Mouse (Mus musculus): ENCODE results near the gene Spata7. TPM values are rescaled to one million over a fixed set of nuclear protein-coding genes. Genes with fewer than 3 reads are reported as not detected.
A peak's percentile ranks its signal among the peaks of the same experiment; 100 is the strongest.

The Spata7 gene
- polyA plus RNA-seq, 1 experiment from 2014 or later: 6.2 TPM

DNA sequence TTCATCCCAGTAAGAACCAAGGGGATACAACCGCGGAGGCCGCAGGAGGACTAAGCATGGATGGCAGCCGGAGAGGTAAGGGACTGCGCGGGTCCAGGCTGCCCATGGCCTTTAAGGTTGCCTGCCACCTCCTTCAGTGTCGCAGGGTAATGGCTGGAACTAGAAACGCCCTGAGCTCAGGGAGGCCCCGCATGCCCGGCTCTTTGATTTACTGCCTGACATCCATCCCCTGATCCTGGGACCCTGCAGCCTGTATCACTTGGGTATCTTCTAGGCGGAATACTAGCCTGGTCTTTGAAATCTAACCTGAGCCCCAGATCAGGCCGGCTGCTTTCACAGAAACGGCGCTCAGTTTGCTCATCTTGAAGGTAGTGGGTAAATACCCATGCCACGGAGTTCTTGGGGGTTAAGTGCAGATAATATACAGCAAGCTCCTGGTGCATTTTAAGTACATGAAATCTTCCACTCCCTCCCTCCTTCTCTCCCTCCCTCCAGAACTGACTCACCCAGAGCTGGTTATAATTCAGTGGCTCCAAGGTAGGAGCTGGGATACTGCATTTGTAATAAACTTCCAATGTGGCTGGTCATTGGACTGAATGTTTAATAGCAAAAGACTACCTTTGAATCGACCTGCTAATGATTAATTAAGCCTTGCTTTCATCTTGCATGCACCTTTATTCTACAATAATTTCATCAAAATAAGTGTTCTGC is 458 bp downstream of the Spata7 start:
- ATAC-seq (peak; percentile 85), DNase-seq (ENCODE audit: low spot score) (peak; percentile 12)
- TF ChIP-seq EP300 (IDR thresholded peaks at IDR 0.05) (no peak), CTCF (IDR thresholded peaks at IDR 0.05) (no peak)
- 2% methylated on average over 16 of the region's 16 CpGs for WGBS
- Histone ChIP-seq H3K27me3 (replicated peaks; ENCODE audit: insufficient read depth, low read length) (no peaks in the 10 kb centered on the region), H3K36me3 (ENCODE audit: insufficient read depth, low read length) (no peaks in the 10 kb centered on the region), H3K9ac (replicated peaks; ENCODE audit: low read depth) (peak overlapping the region; percentile 52), H3K4me2 (replicated peaks; ENCODE audit: low read depth, low read length) (peak overlapping the region; percentile 75), H3K9me3 (ENCODE audit: low read length) (no peaks in the 10 kb centered on the region), H3K27ac (ENCODE audit: low read length) (no peak overlapping the region), H3K4me3 (ENCODE audit: low read depth, low read length) (peak overlapping the region; percentile 83), H3K4me1 (ENCODE audit: insufficient read depth, low read depth, low read length) (no peaks in the 10 kb centered on the region; the same call in 1 of the 2 replicates)

- no peaks in the 10 kb centered on the region for H3K4me1 ChIP-seq (ENCODE audit: insufficient read depth, low read depth, low read length)
- no peak overlapping the region for H3K9ac ChIP-seq (replicated peaks; ENCODE audit: low read depth)
- DNase-seq (ENCODE audit: low spot score): no peak
- ATAC-seq: no peak
- H3K27me3 ChIP-seq (replicated peaks; ENCODE audit: insufficient read depth, low read length): no peaks in the 10 kb centered on the region
- no peaks in the 10 kb centered on the region for H3K9me3 ChIP-seq (ENCODE audit: low read length)
- no peak overlapping the region for H3K27ac ChIP-seq (ENCODE audit: low read length)
- H3K4me3 ChIP-seq (ENCODE audit: low read depth, low read length): no peak overlapping the region
- no peak overlapping the region for H3K4me2 ChIP-seq (replicated peaks; ENCODE audit: low read depth, low read length)
- no peaks in the 10 kb centered on the region for H3K36me3 ChIP-seq (ENCODE audit: insufficient read depth, low read length)
- TF ChIP-seq EP300 (IDR thresholded peaks at IDR 0.05): no peak
- TF ChIP-seq CTCF (IDR thresholded peaks at IDR 0.05): peak; percentile 12; the same call in 1 of the 2 replicates
Measured at GRCm38 (mm10) chr12:98644852-98645251, 16.9 kb downstream of the Spata7 start.

GRCm38 (mm10) chr12:98656873-98657272 is 28.9 kb downstream of the Spata7 start:
- 67% methylated on average over 2 of the region's 2 CpGs for WGBS
- DNase-seq (ENCODE audit: low spot score): no peak
- H3K4me1 ChIP-seq (ENCODE audit: insufficient read depth, low read depth, low read length): no peaks in the 10 kb centered on the region

GRCm38 (mm10) chr12:98662617-98663016 is 34.7 kb downstream of the Spata7 start:
- TF ChIP-seq CTCF (IDR thresholded peaks at IDR 0.05) (no peak), EP300 (IDR thresholded peaks at IDR 0.05) (no peak)

More at GRCm38 (mm10) chr12:98656873-98657272, 28.9 kb downstream of the Spata7 start:
- no peaks in the 10 kb centered on the region for H3K36me3 ChIP-seq (ENCODE audit: insufficient read depth, low read length)
- H3K27ac ChIP-seq (ENCODE audit: low read length): no peak overlapping the region
- H3K4me2 ChIP-seq (replicated peaks; ENCODE audit: low read depth, low read length): no peak overlapping the region
- H3K9ac ChIP-seq (replicated peaks; ENCODE audit: low read depth): no peak overlapping the region
- H3K4me3 ChIP-seq (ENCODE audit: low read depth, low read length): no peak overlapping the region
- TF ChIP-seq EP300 (IDR thresholded peaks at IDR 0.05) (no peak), CTCF (IDR thresholded peaks at IDR 0.05) (no peak)
- no peaks in the 10 kb centered on the region for H3K9me3 ChIP-seq (ENCODE audit: low read length)
- ATAC-seq: no peak
- no peaks in the 10 kb centered on the region for H3K27me3 ChIP-seq (replicated peaks; ENCODE audit: insufficient read depth, low read length)

GRCm38 (mm10) chr12:98668132-98668814 is 40.3 kb downstream of the Spata7 start:
- Histone ChIP-seq H3K27ac (ENCODE audit: low read length) (no peak overlapping the region), H3K4me2 (replicated peaks; ENCODE audit: low read depth, low read length) (no peak overlapping the region), H3K4me1 (ENCODE audit: insufficient read depth, low read depth, low read length) (no peaks in the 10 kb centered on the region), H3K36me3 (ENCODE audit: insufficient read depth, low read length) (no peaks in the 10 kb centered on the region), H3K9me3 (ENCODE audit: low read length) (no peaks in the 10 kb centered on the region), H3K9ac (replicated peaks; ENCODE audit: low read depth) (no peak overlapping the region), H3K4me3 (ENCODE audit: low read depth, low read length) (no peak overlapping the region), H3K27me3 (replicated peaks; ENCODE audit: insufficient read depth, low read length) (no peaks in the 10 kb centered on the region)
- DNase-seq (ENCODE audit: low spot score) (peak; percentile 66), ATAC-seq (peak; percentile 69)
- WGBS: 41% methylated on average over 10 of the region's 10 CpGs
- TF ChIP-seq EP300 (IDR thresholded peaks at IDR 0.05) (no peak), CTCF (IDR thresholded peaks at IDR 0.05) (no peak)

More at GRCm38 (mm10) chr12:98662617-98663016, 34.7 kb downstream of the Spata7 start:
- Histone ChIP-seq H3K4me1 (ENCODE audit: insufficient read depth, low read depth, low read length) (no peaks in the 10 kb centered on the region), H3K9ac (replicated peaks; ENCODE audit: low read depth) (no peak overlapping the region), H3K4me2 (replicated peaks; ENCODE audit: low read depth, low read length) (no peak overlapping the region), H3K36me3 (ENCODE audit: insufficient read depth, low read length) (no peaks in the 10 kb centered on the region), H3K27me3 (replicated peaks; ENCODE audit: insufficient read depth, low read length) (no peaks in the 10 kb centered on the region), H3K9me3 (ENCODE audit: low read length) (no peaks in the 10 kb centered on the region), H3K4me3 (ENCODE audit: low read depth, low read length) (no peak overlapping the region), H3K27ac (ENCODE audit: low read length) (no peak overlapping the region)
- DNase-seq (ENCODE audit: low spot score): no peak
- 94% methylated on average over 7 of the region's 7 CpGs for WGBS
- no peak for ATAC-seq

DNA sequence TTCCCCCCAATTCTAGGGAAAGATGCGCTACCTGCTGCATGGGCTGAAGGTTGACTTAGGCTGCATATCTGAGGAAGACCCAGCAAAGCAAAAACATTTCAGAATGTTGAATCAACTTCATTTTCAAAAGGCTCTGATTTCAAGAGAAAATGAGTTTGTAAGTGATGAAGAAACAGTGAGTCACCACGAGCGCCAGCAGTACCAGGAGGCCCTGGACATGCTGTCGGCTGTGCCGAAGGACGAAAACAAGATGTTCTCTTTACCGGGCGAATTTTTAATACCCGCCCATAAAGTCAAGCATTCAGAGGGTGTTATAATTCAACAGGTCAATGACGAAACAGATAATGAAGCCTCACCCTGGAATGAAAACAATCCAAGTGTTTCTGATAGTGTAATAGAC is 41.1 kb downstream of the Spata7 start:
- WGBS: 77% methylated on average over 10 of the region's 10 CpGs

More for the DNA sequence above, 41.1 kb downstream of the Spata7 start:
- no peak for DNase-seq (ENCODE audit: low spot score)
- Histone ChIP-seq H3K4me1 (ENCODE audit: insufficient read depth, low read depth, low read length) (no peaks in the 10 kb centered on the region), H3K9me3 (ENCODE audit: low read length) (no peaks in the 10 kb centered on the region), H3K9ac (replicated peaks; ENCODE audit: low read depth) (no peak overlapping the region), H3K36me3 (ENCODE audit: insufficient read depth, low read length) (no peaks in the 10 kb centered on the region), H3K27ac (ENCODE audit: low read length) (no peak overlapping the region), H3K4me3 (ENCODE audit: low read depth, low read length) (no peak overlapping the region), H3K27me3 (replicated peaks; ENCODE audit: insufficient read depth, low read length) (no peaks in the 10 kb centered on the region), H3K4me2 (replicated peaks; ENCODE audit: low read depth, low read length) (no peak overlapping the region)
- ATAC-seq: no peak; the same call in 1 of the 2 replicates
- TF ChIP-seq EP300 (IDR thresholded peaks at IDR 0.05) (no peak), CTCF (IDR thresholded peaks at IDR 0.05) (no peak)
